Mouse (Mus musculus): ENCODE measurements around the gene Zfp867.

GRCm38 (mm10) chr11:59412999-59413863, 59.0 kb downstream of the Zfp867 start:
- TF ChIP-seq POLR2A (IDR thresholded peaks at IDR 0.05; ENCODE audit: extremely low read depth, insufficient read depth, low read length) (no peak), CTCF (IDR thresholded peaks at IDR 0.05; ENCODE audit: extremely low read depth, insufficient read depth, low read length) (no peak)
